Mouse (Mus musculus) heart, embryonic 14.5 days (tissue): ENCODE data around the gene Gca. TPM values are rescaled to one million over a fixed set of nuclear protein-coding genes. Genes with fewer than 3 reads are reported as not detected.

Source experiments
- polyA plus RNA-seq: library from polyadenylated mRNA; unstranded; fragments of >200 nt; fragmentation: Nextera tagmentation; extraction: Ambion mirVana; gene quantifications from 2 replicates; pipeline ENCODE4 v1.2.1, GENCODE M21; 2014

Gca gene
- polyA plus RNA-seq, 1 experiment from 2014 or later = 19.1 TPM

Other genes with a start within 250 kb of the Gca start
- not detected in 2 replicates for gene Gcg, start 180.6 kb upstream of the Gca start, polyA plus RNA-seq
- 3.1 and 3.3 TPM in 2 replicates for gene Fap, start 90.2 kb upstream of the Gca start, polyA plus RNA-seq
- 1.3 and 1.9 TPM in 2 replicates for gene Ifih1, start 18.0 kb upstream of the Gca start, polyA plus RNA-seq